Mouse (Mus musculus): ENCODE data around the gene Il17c. TPM values are rescaled to one million over a fixed set of nuclear protein-coding genes. Genes with fewer than 3 reads are reported as not detected.

The Il17c gene
- polyA plus RNA-seq, 1 experiment: 0.12 TPM

DNA sequence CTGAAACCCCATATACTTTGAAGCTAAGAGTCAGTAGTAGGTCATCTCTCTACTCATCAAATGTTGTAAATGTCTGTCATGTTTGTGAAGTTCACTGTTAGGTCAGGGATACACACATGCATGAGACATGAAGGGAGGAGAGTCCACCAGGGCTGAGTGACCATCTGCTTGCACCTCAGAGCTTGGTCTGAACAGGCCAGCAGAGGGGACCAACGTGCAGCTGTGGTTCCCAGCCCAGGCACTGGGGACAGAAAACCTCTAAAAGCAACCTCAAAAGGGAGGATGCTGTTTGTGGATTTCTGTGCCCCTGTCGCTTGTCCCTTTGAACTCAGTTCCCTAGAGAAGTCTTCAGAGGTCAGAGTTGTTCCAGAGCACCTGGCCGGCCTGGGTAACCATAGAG lies 23.4 kb downstream of the Il17c start:
- no peak overlapping the region for H3K4me3 ChIP-seq (ENCODE audit: insufficient read depth, poor library complexity, severe bottlenecking)
- no peak for TF ChIP-seq USF1 (IDR thresholded peaks at IDR 0.05; ENCODE audit: low read depth)
- TF ChIP-seq MAX (IDR thresholded peaks at IDR 0.05): no peak
- TF ChIP-seq CTCF (IDR thresholded peaks at IDR 0.05; ENCODE audit: control insufficient read depth, insufficient read depth, insufficient read length): peak; percentile 18
- TF ChIP-seq CEBPB (IDR thresholded peaks at IDR 0.05; ENCODE audit: low read depth): no peak
- TF ChIP-seq MYOD1 (IDR thresholded peaks at IDR 0.05; ENCODE audit: control insufficient read depth, insufficient read length, low read depth): no peak
- no peak for TF ChIP-seq FOSL1 (IDR thresholded peaks at IDR 0.05; ENCODE audit: insufficient read depth, low read length, poor library complexity, severe bottlenecking)
- no peak for TF ChIP-seq MYOG (IDR thresholded peaks at IDR 0.05; ENCODE audit: control insufficient read depth, extremely low read depth, insufficient read length)
- no peak overlapping the region for H3ac ChIP-seq (ENCODE audit: control insufficient read depth, insufficient read length, low read depth)
- no peaks in the 10 kb centered on the region for H3K79me3 ChIP-seq (ENCODE audit: low read depth)
- peaks cover 12% of the 10 kb centered on the region for H3K27me3 ChIP-seq (ENCODE audit: control insufficient read depth, insufficient read depth, insufficient read length)
- no peaks in the 10 kb centered on the region for H3K36me3 ChIP-seq (ENCODE audit: control insufficient read depth, insufficient read depth)
- H3K79me2 ChIP-seq (ENCODE audit: control insufficient read depth, insufficient read depth): no peaks in the 10 kb centered on the region

DNA sequence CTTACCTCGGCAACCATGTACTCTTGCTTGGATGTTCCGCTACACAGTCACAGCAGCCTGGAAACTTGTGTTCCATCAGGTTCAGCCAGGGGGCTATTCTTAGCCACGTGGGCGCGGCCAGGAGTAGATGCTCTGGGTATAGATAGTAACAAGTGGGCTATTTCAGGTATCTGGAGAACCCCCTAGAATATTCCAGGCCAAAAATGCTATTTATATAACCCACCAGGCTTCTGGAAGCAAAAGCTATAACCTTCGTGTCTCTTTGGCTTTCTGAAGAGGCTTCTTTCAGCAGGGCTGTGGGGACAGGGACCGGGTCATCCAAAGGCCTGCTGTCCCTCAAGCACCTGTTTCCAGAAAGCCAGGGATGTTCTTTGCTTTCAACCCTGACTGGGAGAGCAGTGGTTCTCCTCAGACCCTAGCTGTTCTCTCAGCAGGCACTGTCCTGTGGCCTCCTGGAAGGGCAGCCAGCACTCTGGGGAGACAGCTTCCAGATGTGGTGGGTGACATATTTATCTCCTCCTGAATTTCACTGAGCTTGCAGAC lies 29.4 kb downstream of the Il17c start:
- H3K79me2 ChIP-seq (ENCODE audit: control insufficient read depth, insufficient read depth): no peaks in the 10 kb centered on the region
- no peak overlapping the region for H3K4me3 ChIP-seq (ENCODE audit: insufficient read depth, poor library complexity, severe bottlenecking)
- H3ac ChIP-seq (ENCODE audit: control insufficient read depth, insufficient read length, low read depth): no peak overlapping the region
- no peaks in the 10 kb centered on the region for H3K79me3 ChIP-seq (ENCODE audit: low read depth)
- peaks cover 46% of the 10 kb centered on the region for H3K27me3 ChIP-seq (ENCODE audit: control insufficient read depth, insufficient read depth, insufficient read length)
- H3K36me3 ChIP-seq (ENCODE audit: control insufficient read depth, insufficient read depth): no peaks in the 10 kb centered on the region
- TF ChIP-seq USF1 (IDR thresholded peaks at IDR 0.05; ENCODE audit: low read depth) (no peak), MYOD1 (IDR thresholded peaks at IDR 0.05; ENCODE audit: control insufficient read depth, insufficient read length, low read depth) (no peak), MYOG (IDR thresholded peaks at IDR 0.05; ENCODE audit: control insufficient read depth, extremely low read depth, insufficient read length) (no peak), CEBPB (IDR thresholded peaks at IDR 0.05; ENCODE audit: low read depth) (no peak), MAX (IDR thresholded peaks at IDR 0.05) (no peak)

DNA sequence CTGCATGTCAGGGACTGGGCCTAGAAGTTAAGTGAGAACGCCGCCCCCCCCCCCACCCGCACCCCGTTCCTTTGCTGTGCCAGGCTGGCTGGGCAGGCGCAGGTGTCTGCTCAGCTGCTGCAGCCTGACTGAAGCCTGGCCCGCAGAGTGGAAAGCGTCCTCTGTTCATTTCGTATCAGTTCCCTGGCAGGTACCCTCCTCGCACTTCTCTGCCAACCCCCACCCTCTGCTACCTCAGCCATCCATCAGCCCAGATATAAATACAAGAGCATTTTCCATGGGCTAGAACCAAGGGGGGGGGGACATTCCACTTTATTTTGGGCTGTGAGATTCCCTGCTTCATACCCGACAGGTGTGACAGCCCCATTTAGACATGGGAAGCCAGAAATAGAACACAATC lies 30.3 kb downstream of the Il17c start:
- Histone ChIP-seq H3K36me3 (ENCODE audit: control insufficient read depth, insufficient read depth) (no peaks in the 10 kb centered on the region), H3K79me2 (ENCODE audit: control insufficient read depth, insufficient read depth) (no peaks in the 10 kb centered on the region), H3K27me3 (ENCODE audit: control insufficient read depth, insufficient read depth, insufficient read length) (peaks cover 47% of the 10 kb centered on the region), H3K4me3 (ENCODE audit: insufficient read depth, poor library complexity, severe bottlenecking) (no peak overlapping the region), H3ac (ENCODE audit: control insufficient read depth, insufficient read length, low read depth) (no peak overlapping the region), H3K79me3 (ENCODE audit: low read depth) (no peaks in the 10 kb centered on the region)
- TF ChIP-seq CEBPB (IDR thresholded peaks at IDR 0.05; ENCODE audit: low read depth) (no peak), CTCF (IDR thresholded peaks at IDR 0.05; ENCODE audit: control insufficient read depth, insufficient read depth, insufficient read length) (no peak), MYOD1 (IDR thresholded peaks at IDR 0.05; ENCODE audit: control insufficient read depth, insufficient read length, low read depth) (no peak), FOSL1 (IDR thresholded peaks at IDR 0.05; ENCODE audit: insufficient read depth, low read length, poor library complexity, severe bottlenecking) (no peak), MYOG (IDR thresholded peaks at IDR 0.05; ENCODE audit: control insufficient read depth, extremely low read depth, insufficient read length) (no peak)

DNA sequence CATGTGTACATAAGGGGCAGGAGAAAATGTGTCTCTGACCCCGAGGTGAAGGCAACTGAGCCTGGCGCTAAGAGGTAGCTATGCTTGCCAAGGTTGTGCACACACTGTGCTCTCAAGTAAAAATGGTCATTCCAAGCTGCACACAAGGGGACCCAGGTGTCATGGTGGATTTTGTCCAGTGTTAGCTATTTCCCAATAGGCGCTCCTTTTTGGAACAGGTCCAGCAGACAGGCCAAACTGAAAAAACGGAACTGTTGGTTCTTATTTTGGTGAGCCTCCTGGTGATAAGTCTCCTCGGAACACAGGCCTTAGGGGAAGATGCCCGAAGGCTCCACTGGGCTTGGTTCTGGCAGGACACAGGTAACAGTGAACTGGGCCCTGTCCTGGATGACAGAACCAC lies 32.6 kb downstream of the Il17c start:
- TF ChIP-seq FOSL1 (IDR thresholded peaks at IDR 0.05; ENCODE audit: insufficient read depth, low read length, poor library complexity, severe bottlenecking) (no peak), MAX (IDR thresholded peaks at IDR 0.05) (no peak), MYOG (IDR thresholded peaks at IDR 0.05; ENCODE audit: control insufficient read depth, extremely low read depth, insufficient read length) (no peak), MYOD1 (IDR thresholded peaks at IDR 0.05; ENCODE audit: control insufficient read depth, insufficient read length, low read depth) (no peak)
- H3K79me3 ChIP-seq (ENCODE audit: low read depth): no peaks in the 10 kb centered on the region
- H3K27me3 ChIP-seq (ENCODE audit: control insufficient read depth, insufficient read depth, insufficient read length): peaks cover 39% of the 10 kb centered on the region
- no peaks in the 10 kb centered on the region for H3K79me2 ChIP-seq (ENCODE audit: control insufficient read depth, insufficient read depth)
- H3K36me3 ChIP-seq (ENCODE audit: control insufficient read depth, insufficient read depth): no peaks in the 10 kb centered on the region
- no peak overlapping the region for H3ac ChIP-seq (ENCODE audit: control insufficient read depth, insufficient read length, low read depth)
- H3K4me3 ChIP-seq (ENCODE audit: insufficient read depth, poor library complexity, severe bottlenecking): no peak overlapping the region

DNA sequence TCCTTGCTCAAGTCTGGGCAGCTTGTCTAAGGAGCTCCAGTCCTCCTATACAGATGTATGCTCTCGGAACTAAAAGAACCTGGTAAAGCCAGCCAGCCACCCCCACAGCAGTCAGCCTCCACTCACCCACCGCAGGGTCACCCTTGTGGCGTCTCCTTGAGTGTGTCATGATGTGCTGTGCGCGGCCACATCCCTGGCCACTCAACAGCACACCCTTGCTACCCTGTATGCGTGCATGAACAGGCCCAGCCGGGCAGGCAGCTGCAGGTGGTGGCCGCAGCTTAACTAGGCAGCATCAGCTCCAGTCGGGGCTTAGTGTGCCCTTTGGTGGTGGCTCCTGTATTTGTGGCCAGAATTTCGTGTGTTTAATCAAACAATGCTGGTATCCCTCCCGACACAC lies 35.4 kb downstream of the Il17c start:
- TF ChIP-seq USF1 (IDR thresholded peaks at IDR 0.05; ENCODE audit: low read depth): no peak
- no peak for TF ChIP-seq MAX (IDR thresholded peaks at IDR 0.05)
- no peak for TF ChIP-seq MYOD1 (IDR thresholded peaks at IDR 0.05; ENCODE audit: control insufficient read depth, insufficient read length, low read depth)
- no peak for TF ChIP-seq MYOG (IDR thresholded peaks at IDR 0.05; ENCODE audit: control insufficient read depth, extremely low read depth, insufficient read length)
- TF ChIP-seq CEBPB (IDR thresholded peaks at IDR 0.05; ENCODE audit: low read depth): no peak
- no peak for TF ChIP-seq FOSL1 (IDR thresholded peaks at IDR 0.05; ENCODE audit: insufficient read depth, low read length, poor library complexity, severe bottlenecking)
- TF ChIP-seq CTCF (IDR thresholded peaks at IDR 0.05; ENCODE audit: control insufficient read depth, insufficient read depth, insufficient read length): no peak
- H3K4me3 ChIP-seq (ENCODE audit: insufficient read depth, poor library complexity, severe bottlenecking): no peak overlapping the region
- no peaks in the 10 kb centered on the region for H3K36me3 ChIP-seq (ENCODE audit: control insufficient read depth, insufficient read depth)
- no peaks in the 10 kb centered on the region for H3K79me2 ChIP-seq (ENCODE audit: control insufficient read depth, insufficient read depth)
- H3ac ChIP-seq (ENCODE audit: control insufficient read depth, insufficient read length, low read depth): no peak overlapping the region
- peaks cover 30% of the 10 kb centered on the region for H3K27me3 ChIP-seq (ENCODE audit: control insufficient read depth, insufficient read depth, insufficient read length)
- H3K79me3 ChIP-seq (ENCODE audit: low read depth): no peaks in the 10 kb centered on the region

DNA sequence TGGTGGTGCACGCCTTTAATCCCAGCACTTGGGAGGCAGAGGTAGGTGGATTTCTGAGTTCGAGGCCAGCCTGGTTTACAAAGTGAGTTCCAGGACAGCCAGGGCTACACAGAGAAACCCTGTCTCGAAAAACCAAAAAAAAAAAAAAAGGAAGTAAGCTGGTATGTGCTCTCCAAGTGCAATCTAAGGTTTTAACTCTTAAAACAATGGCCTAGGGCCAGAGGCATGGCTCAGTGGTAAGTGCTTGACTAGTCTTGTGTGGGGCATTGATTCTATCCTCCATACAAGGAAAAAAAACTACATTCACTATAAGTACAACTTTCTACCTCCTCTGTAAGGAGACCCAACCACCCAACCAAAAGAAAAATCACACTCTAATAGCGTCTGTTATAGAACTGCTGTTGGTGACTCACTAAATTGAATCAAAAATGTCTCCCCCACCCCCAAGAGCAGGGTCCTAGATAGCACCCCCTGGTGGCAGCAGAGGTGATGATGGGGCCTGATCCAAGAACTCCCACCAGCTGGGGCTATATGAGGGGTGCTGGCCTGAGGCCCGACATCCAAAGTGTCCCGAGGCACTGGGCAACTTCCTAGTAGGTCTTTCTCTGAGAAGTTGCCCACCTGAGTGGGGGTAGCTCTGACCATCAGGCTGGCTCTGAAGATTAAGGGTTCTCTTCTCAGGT lies 37.5 kb downstream of the Il17c start:
- Histone ChIP-seq H3K36me3 (ENCODE audit: control insufficient read depth, insufficient read depth) (no peaks in the 10 kb centered on the region), H3ac (ENCODE audit: control insufficient read depth, insufficient read length, low read depth) (no peak overlapping the region), H3K4me3 (ENCODE audit: insufficient read depth, poor library complexity, severe bottlenecking) (no peak overlapping the region), H3K79me2 (ENCODE audit: control insufficient read depth, insufficient read depth) (no peaks in the 10 kb centered on the region), H3K79me3 (ENCODE audit: low read depth) (no peaks in the 10 kb centered on the region), H3K27me3 (ENCODE audit: control insufficient read depth, insufficient read depth, insufficient read length) (peaks cover 14% of the 10 kb centered on the region)
- TF ChIP-seq MYOD1 (IDR thresholded peaks at IDR 0.05; ENCODE audit: control insufficient read depth, insufficient read length, low read depth) (no peak), MYOG (IDR thresholded peaks at IDR 0.05; ENCODE audit: control insufficient read depth, extremely low read depth, insufficient read length) (no peak), FOSL1 (IDR thresholded peaks at IDR 0.05; ENCODE audit: insufficient read depth, low read length, poor library complexity, severe bottlenecking) (no peak), CEBPB (IDR thresholded peaks at IDR 0.05; ENCODE audit: low read depth) (no peak), USF1 (IDR thresholded peaks at IDR 0.05; ENCODE audit: low read depth) (no peak), MAX (IDR thresholded peaks at IDR 0.05) (no peak), CTCF (IDR thresholded peaks at IDR 0.05; ENCODE audit: control insufficient read depth, insufficient read depth, insufficient read length) (no peak)

Measured in C2C12 (cell line).